Mouse (Mus musculus) hindbrain, embryonic 12.5 days (tissue): ENCODE measurements around the gene Fcgrt. TPM values are rescaled to one million over a fixed set of nuclear protein-coding genes. Genes with fewer than 3 reads are reported as not detected.

Experiments
- ATAC-seq: fragments of 200-750 bp; cut with Nextera tagmentation; 2 replicates; pipeline ENCODE4 v1.8.0; 2017; ENCODE audit warnings: moderate TSS enrichment; ENCODE audit not compliant: low FRiP score
- H3K27ac ChIP-seq: fragments of 300-500 bp; sonication (generic); 2 replicates; pipeline ENCODE4 v1.5.1; 2016; ENCODE audit warnings: mild to moderate bottlenecking
- H3K27me3 ChIP-seq: fragments of 300-500 bp; sonication (generic); 2 replicates; pipeline ENCODE4 v1.6.1; 2016; ENCODE audit warnings: mild to moderate bottlenecking
- H3K36me3 ChIP-seq: fragments of 300-500 bp; sonication (generic); 2 replicates; pipeline ENCODE4 v1.6.1; 2016; ENCODE audit warnings: mild to moderate bottlenecking
- H3K4me1 ChIP-seq: fragments of 300-500 bp; sonication (generic); 2 replicates; pipeline ENCODE4 v1.6.1; 2016
- H3K4me2 ChIP-seq: fragments of 300-500 bp; sonication (generic); replicated peaks from 2 replicates; pipeline ENCODE4 v1.6.1; 2016; ENCODE audit warnings: mild to moderate bottlenecking
- H3K4me3 ChIP-seq: fragments of 300-500 bp; sonication (generic); 2 replicates; pipeline ENCODE4 v1.5.1; 2016; ENCODE audit warnings: mild to moderate bottlenecking
- H3K9ac ChIP-seq: fragments of 300-500 bp; sonication (generic); 2 replicates; pipeline ENCODE4 v1.6.1; 2016; ENCODE audit warnings: mild to moderate bottlenecking, moderate library complexity
- H3K9me3 ChIP-seq: fragments of 300-500 bp; sonication (generic); replicated peaks from 2 replicates; pipeline ENCODE4 v1.6.1; 2016; ENCODE audit warnings: mild to moderate bottlenecking
- WGBS: fragments of 180-500 bp; shearing (Covaris S2); methylation state at CpG from one replicate; pipeline ENCODE4 v1.1.7; 2016; 5-methylcytosine and 5-hydroxymethylcytosine counted together
- polyA plus RNA-seq: library from polyadenylated mRNA; unstranded; fragments of >200 nt; fragmentation: Nextera tagmentation; extraction: Ambion mirVana; gene quantifications from 2 replicates; pipeline ENCODE4 v1.2.1, GENCODE M21; 2016

Fcgrt gene
- polyA plus RNA-seq, 1 experiment from 2014 or later: 20.2 TPM

DNA sequence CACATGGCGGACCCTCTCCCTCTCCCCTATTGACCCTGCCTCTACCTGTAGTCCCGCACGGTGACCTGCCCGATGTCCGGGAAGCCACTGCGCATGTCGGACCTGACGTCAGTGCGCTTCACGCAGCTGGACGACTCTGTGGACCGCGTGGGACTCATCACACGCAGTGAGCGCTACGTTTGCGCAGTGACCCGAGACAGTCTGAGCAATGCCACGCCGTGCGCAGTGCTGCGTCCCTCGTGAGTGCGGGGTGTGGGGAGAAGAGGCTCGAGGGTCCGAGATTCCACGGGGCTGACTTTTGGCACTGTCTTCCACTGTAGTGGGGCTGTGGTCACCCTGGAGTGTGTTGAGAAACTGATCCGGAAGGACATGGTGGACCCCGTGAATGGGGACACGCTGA lies 27.1 kb downstream of the Fcgrt start:
- H3K4me2 ChIP-seq: no peak overlapping the region
- H3K9ac ChIP-seq: no peak overlapping the region
- no peak overlapping the region for H3K4me3 ChIP-seq
- H3K36me3 ChIP-seq: peaks cover 28% of the 10 kb centered on the region
- whole genome bisulfite sequencing: 91% methylated on average over 30 of the region's 30 CpGs
- H3K27me3 ChIP-seq: no peaks in the 10 kb centered on the region
- no peak overlapping the region for H3K27ac ChIP-seq
- ATAC-seq: no peak
- no peaks in the 10 kb centered on the region for H3K9me3 ChIP-seq
- H3K4me1 ChIP-seq: no peaks in the 10 kb centered on the region

DNA sequence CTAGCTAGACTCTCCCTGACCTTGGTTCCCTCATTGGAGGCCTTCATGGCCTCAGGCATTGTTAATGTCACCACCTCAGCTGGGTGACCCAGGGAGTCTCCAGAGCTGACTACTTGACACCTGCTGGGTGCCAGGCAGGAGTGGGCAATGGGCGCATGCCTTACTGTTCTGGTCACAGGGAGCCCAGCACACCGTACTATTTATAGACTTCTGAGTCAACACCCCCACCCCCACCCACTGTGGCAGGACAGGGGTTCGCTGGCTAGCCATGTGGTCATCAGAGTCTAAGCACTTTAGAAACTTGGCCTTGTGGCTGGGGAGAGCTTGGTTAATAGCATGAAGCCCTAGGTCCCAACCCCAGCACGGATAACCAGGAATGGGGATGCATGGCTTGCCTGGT lies 28.2 kb downstream of the Fcgrt start:
- 90% methylated on average over 4 of the region's 4 CpGs for WGBS
- H3K27me3 ChIP-seq: no peaks in the 10 kb centered on the region
- no peak overlapping the region for H3K9ac ChIP-seq
- no peak overlapping the region for H3K4me2 ChIP-seq
- H3K36me3 ChIP-seq: peaks cover 28% of the 10 kb centered on the region
- H3K27ac ChIP-seq: no peak overlapping the region
- H3K4me3 ChIP-seq: no peak overlapping the region
- no peaks in the 10 kb centered on the region for H3K9me3 ChIP-seq
- no peaks in the 10 kb centered on the region for H3K4me1 ChIP-seq
- ATAC-seq: no peak

DNA sequence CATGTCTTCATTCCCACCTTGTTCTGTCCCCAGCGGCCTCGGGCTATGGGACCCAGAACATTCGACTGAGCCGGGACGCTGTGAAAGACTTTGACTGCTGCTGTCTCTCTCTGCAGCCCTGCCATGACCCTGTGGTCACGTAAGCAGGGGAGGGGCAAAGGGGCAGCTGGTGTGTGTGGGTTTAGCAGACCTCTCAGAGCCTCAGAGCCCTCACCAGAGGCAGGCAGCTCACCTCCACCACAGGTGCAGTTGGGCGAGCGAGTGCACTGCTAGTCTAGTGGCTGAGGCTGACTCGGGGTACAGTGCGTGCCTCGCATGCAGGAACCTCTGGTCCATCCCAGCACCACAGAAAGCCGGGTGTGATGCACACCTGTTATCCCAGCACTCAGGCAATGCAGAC lies 29.7 kb downstream of the Fcgrt start:
- no peak for ATAC-seq
- Histone ChIP-seq H3K27ac (no peak overlapping the region), H3K9me3 (no peaks in the 10 kb centered on the region), H3K36me3 (peaks cover 28% of the 10 kb centered on the region), H3K4me3 (no peak overlapping the region), H3K27me3 (no peaks in the 10 kb centered on the region), H3K4me2 (no peak overlapping the region), H3K9ac (no peak overlapping the region), H3K4me1 (no peaks in the 10 kb centered on the region)
- 91% methylated on average over 12 of the region's 12 CpGs for WGBS

DNA sequence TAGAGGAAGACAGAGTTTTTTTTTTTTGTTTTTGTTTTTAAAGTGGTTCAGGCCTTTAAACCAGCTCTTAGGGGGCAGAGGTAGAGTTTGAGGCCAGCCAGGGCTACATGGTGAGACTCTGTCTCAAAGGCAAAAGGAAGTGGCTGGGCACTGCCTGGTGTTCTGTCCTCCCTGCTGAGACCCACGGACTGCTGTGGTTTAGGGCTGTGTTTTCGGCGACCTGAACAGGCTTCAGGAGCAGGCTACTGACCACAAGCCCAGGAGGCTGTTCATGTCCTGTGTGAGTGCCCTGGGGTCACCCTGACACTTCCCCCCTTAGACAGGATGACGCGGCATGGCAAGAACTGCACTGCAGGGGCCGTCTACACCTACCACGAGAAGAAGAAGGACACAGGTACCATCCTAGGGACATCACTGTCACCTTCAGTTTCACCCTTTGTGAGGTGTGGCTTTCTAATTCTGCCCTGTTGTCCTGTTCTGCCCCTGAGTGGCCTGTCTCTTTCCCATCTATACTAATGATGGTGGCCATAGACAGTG lies 30.4 kb downstream of the Fcgrt start:
- Histone ChIP-seq H3K4me3 (no peak overlapping the region), H3K9me3 (no peaks in the 10 kb centered on the region), H3K4me1 (no peaks in the 10 kb centered on the region), H3K27me3 (no peaks in the 10 kb centered on the region), H3K9ac (0 out of 2 replicates have a peak overlapping the region, but pooled peaks have one; percentile 32), H3K27ac (no peak overlapping the region), H3K4me2 (no peak overlapping the region), H3K36me3 (peaks cover 28% of the 10 kb centered on the region)
- ATAC-seq: no peak
- WGBS: 84% methylated on average over 7 of the region's 7 CpGs

DNA sequence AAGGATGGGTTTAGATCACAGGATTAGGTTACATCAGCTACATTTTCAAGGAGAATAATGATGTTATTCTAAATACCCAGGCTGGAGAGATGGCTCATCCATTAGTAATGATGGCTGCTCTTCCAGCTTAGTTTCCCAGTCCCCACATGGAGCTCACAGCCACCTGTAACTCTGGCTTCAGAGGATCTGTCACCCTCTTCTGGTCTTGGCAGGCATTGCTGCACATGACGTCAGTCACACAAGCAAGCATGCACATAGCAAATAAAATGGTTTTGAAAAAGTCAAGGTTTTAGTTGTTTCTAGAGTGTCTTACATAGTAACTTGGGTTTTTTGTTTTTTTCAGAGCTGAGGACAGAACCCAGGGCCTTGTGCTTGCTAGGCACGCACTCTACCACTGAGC lies 31.4 kb downstream of the Fcgrt start:
- H3K27me3 ChIP-seq: no peaks in the 10 kb centered on the region
- no peak overlapping the region for H3K4me3 ChIP-seq
- no peak overlapping the region for H3K27ac ChIP-seq
- no peaks in the 10 kb centered on the region for H3K9me3 ChIP-seq
- H3K9ac ChIP-seq: no peak overlapping the region
- WGBS: 79% methylated on average over 2 of the region's 2 CpGs
- H3K4me2 ChIP-seq: no peak overlapping the region
- peaks cover 22% of the 10 kb centered on the region for H3K36me3 ChIP-seq
- ATAC-seq: no peak
- H3K4me1 ChIP-seq: no peaks in the 10 kb centered on the region

DNA sequence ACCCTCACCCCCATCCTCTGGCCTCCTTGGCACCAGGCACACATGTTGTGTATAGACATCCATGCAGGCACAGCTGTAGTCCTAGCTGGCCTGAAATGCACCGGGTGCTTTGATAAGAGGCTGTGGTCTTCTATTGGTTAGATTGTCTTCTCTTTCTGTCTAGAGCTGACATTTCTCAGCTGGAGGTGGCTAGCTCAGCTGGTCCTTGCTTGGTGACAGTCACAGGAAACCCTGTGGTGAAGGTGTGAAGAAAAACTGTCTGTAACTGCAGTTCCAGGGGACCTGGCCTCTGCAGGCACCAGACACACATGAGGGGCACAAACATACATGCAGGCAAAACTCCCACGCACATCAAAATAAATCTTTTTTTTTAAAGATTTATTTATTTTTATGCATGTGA lies 34.0 kb downstream of the Fcgrt start:
- WGBS: 93% methylated on average over 2 of the region's 2 CpGs
- H3K4me1 ChIP-seq: no peaks in the 10 kb centered on the region
- H3K9ac ChIP-seq: no peak overlapping the region
- no peak overlapping the region for H3K4me3 ChIP-seq
- no peaks in the 10 kb centered on the region for H3K36me3 ChIP-seq
- no peak for ATAC-seq
- no peaks in the 10 kb centered on the region for H3K9me3 ChIP-seq
- no peak overlapping the region for H3K4me2 ChIP-seq
- H3K27me3 ChIP-seq: no peaks in the 10 kb centered on the region
- H3K27ac ChIP-seq: no peak overlapping the region

DNA sequence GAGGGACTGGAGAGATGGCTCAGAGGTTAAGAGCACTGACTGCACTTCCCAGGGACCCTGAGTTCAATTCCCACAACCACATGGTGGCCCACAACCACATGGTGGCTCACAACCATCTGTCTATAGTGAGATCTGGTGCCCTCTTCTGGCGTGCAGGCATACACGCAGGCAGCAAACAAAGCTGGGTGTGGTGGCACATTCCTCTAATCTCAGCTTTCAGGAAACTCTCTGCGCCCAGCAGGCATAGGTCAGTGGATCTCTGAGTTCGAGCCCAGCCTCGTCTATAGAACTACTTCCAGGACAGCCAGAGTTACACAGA lies 35.7 kb downstream of the Fcgrt start:
- H3K4me1 ChIP-seq: peaks cover 7% of the 10 kb centered on the region
- H3K27me3 ChIP-seq: no peaks in the 10 kb centered on the region
- H3K4me3 ChIP-seq: no peak overlapping the region
- 32% methylated on average over 5 of the region's 5 CpGs for WGBS
- H3K27ac ChIP-seq: no peak overlapping the region
- no peaks in the 10 kb centered on the region for H3K36me3 ChIP-seq
- H3K9me3 ChIP-seq: no peaks in the 10 kb centered on the region
- ATAC-seq: no peak
- no peak overlapping the region for H3K4me2 ChIP-seq
- no peak overlapping the region for H3K9ac ChIP-seq

DNA sequence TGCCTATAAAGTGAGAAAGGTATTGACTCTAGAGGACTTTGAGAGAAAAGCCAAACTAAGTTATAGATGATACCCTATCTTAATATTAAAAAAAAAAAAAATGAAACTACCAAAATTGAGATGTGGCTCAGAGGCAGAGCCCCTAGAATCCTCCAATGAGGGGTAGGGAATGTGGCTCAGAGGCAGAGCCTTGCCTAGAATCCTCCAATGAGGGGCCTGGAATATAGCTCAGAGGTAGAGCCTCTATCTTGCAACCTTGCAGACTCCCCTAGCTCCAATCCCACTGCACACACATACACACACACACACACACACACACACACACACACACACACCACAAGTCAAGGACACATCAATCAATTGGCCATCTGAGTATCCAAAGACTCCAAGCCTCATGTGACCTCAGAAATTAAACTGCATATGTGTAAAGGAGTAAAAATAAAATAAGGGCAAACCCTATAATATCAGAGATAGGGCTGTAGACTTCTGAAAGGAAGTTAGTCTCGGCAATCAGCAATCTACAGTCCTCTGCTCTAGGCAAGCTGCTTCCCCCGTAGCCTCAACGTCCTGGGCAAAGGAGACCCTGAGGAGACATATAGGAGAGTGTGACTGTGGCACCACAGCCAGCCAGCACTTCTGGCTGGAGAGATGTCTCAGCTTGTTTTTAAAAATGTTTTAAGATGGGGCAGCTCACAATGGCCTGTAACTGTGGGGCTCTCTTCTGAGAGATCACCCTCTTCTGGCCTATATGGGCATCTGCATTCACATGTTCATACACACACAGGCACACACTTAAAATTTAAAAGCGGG lies 36.3 kb downstream of the Fcgrt start:
- H3K4me3 ChIP-seq: no peak overlapping the region
- ATAC-seq: no peak
- H3K27ac ChIP-seq: no peak overlapping the region
- H3K4me2 ChIP-seq: no peak overlapping the region
- H3K27me3 ChIP-seq: no peaks in the 10 kb centered on the region
- peaks cover 7% of the 10 kb centered on the region for H3K4me1 ChIP-seq
- no peak overlapping the region for H3K9ac ChIP-seq
- no peaks in the 10 kb centered on the region for H3K36me3 ChIP-seq
- 73% methylated on average over 4 of the region's 4 CpGs for WGBS
- no peaks in the 10 kb centered on the region for H3K9me3 ChIP-seq

DNA sequence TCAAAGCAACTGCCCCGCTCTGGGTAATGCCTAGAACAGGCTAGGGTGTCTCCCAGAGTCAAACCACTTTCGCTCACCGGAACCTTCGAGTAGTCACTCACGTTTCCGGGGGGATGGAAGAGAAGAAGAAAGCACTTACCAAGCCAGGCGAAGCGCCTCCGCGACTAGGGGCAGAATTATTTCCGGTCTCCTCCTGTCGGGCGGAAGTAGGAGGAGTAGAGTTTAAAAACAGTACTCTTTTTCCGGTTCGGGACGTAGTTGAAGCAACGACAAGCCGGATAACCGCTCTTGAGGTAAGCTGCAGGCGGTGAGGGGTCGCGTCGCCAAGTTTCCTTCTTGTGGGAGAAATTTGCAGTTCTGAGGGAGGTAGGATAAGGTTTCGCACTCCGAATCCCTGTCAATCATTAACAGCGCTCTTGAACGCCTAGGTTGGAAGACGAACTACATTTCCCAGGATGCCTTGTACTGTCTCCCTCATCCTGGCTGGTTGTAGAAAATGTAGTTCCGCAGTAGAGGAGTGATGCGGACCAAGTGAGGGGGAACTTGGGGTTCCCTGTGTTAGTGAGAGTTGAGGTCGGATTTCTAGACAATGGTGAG lies 41.3 kb downstream of the Fcgrt start, which contains the start of the genes Nosip and Prrg2:
Nosip (plus strand) TSS at position 191 of the 597 bp plus-strand sequence.
Prrg2 (minus strand) TSS at position 439 of the 597 bp plus-strand sequence.
- Histone ChIP-seq H3K4me2 (peak within 1 kb of the TSS; percentile 74), H3K4me1 (peaks cover 28% of the 10 kb centered on the region), H3K27me3 (no peaks in the 10 kb centered on the region), H3K27ac (peak within 1 kb of the TSS; percentile 83), H3K36me3 (no peaks in the 10 kb centered on the region), H3K4me3 (peak within 1 kb of the TSS; percentile 51), H3K9ac (peak within 1 kb of the TSS; percentile 65), H3K9me3 (no peaks in the 10 kb centered on the region)
- peak; percentile 91 for ATAC-seq
- WGBS: 0% methylated on average over 31 of the region's 31 CpGs

DNA sequence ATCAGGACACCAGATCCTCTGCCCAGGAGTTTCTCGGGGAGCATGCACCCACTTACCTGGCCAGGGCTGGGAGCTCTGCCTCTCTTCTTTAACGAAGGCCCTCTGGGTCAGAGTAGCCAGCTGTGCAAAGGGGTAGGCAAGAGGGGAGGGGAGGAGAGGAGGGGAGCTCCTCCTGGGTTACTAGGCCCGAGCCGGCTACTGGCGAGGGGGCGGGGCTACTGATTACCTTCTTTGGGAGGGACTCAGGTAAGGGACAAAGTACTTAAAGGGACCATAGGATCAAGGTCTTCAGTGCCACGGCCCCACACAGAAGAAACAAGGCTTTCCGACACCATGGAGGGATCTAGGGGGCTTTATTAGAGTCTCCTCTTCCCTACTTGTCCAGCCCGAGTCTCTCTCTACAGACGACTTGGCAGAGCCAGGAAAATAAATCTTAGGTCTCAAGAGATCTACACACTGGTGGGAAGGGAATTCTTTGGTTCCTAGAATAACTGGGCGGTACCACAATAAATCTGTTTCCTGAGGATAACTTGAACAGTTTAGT lies 42.0 kb downstream of the Fcgrt start:
- no peaks in the 10 kb centered on the region for H3K27me3 ChIP-seq
- H3K4me1 ChIP-seq: peaks cover 28% of the 10 kb centered on the region
- no peaks in the 10 kb centered on the region for H3K9me3 ChIP-seq
- no peaks in the 10 kb centered on the region for H3K36me3 ChIP-seq
- peak overlapping the region; percentile 46; the same call in 1 of the 2 replicates for H3K9ac ChIP-seq
- peak overlapping the region; percentile 74 for H3K4me2 ChIP-seq
- peak overlapping the region; percentile 51 for H3K4me3 ChIP-seq
- peak overlapping the region; percentile 83; the same call in 1 of the 2 replicates for H3K27ac ChIP-seq
- no peak for ATAC-seq
- WGBS: 15% methylated on average over 11 of the region's 11 CpGs

DNA sequence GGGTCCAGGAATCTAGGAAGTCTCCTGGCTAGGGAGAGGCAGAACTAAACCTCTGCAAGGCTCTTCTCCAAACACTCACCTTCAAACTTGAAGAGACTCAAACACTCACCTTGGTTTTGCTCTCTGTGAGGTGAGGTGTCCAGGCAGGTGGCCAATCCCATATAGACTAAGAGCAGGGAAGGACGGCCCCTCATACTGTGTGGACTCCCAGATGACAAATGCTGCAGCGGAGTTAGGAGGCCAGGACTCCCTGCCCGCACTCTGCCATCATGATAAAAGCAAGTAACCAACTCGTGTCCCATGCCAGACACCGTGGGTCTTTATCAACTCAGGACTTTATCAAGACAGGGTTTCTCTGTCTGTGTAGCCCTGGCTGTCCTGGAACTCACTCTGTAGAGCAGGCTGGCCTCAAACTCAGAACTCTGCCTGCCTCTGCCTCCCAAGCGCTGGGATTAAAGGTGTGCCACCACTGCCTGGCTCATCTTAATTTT lies 43.0 kb downstream of the Fcgrt start:
- no peak for ATAC-seq
- 95% methylated on average over 6 of the region's 6 CpGs for WGBS
- Histone ChIP-seq H3K4me3 (no peak overlapping the region), H3K27me3 (no peaks in the 10 kb centered on the region), H3K4me1 (peaks cover 28% of the 10 kb centered on the region), H3K9me3 (no peaks in the 10 kb centered on the region), H3K4me2 (no peak overlapping the region), H3K9ac (no peak overlapping the region), H3K27ac (no peak overlapping the region), H3K36me3 (no peaks in the 10 kb centered on the region)
